Mouse (Mus musculus): ENCODE measurements around the gene Sdc1.

GRCm38 (mm10) chr12:8829032-8829660 lies 58.0 kb downstream of the Sdc1 start:
- no peak for TF ChIP-seq POLR2A (IDR thresholded peaks at IDR 0.05; ENCODE audit: low read depth, low read length)
- no peak for TF ChIP-seq CTCF (conservative IDR thresholded peaks at IDR 0.05; ENCODE audit: insufficient read depth, insufficient read length, low read depth, low read length)

All from kidney, adult 2 months (tissue).